Mouse (Mus musculus) MEL (cell line): ENCODE measurements around the gene Fah. TPM values are rescaled to one million over a fixed set of nuclear protein-coding genes. Genes with fewer than 3 reads are reported as not detected.

Experiments
- DNase-seq: peaks from one replicate; pipeline ENCODE4 v3.0.0; 2011; ENCODE audit warnings: low read depth, low spot score
- H3K27ac ChIP-seq: 2 replicates; pipeline ENCODE4 v1.5.1; 2012; ENCODE audit warnings: low read depth, mild to moderate bottlenecking, control low read depth, low read length, moderate library complexity; ENCODE audit not compliant: control insufficient read depth
- H3K27me3 ChIP-seq, 2 experiments: fragments of 150-350 bp in 1 of 2; sonication (generic) in 1 of 2; 2 replicates each; pipeline ENCODE4 v1.6.1; 2012; ENCODE audit warnings: low read length in 2 of 2, mild to moderate bottlenecking in 2 of 2, improper control_type of control experiment in 1 of 2, moderate library complexity in 1 of 2; ENCODE audit not compliant: insufficient read depth in 2 of 2, control insufficient read depth in 1 of 2
- H3K36me3 ChIP-seq, 2 experiments: 2 replicates each; pipeline ENCODE4 v1.6.1; 2012 to 2014; ENCODE audit warnings: low read length in 2 of 2, improper control_type of control experiment in 1 of 2, inconsistent platforms in 1 of 2, mild to moderate bottlenecking in 1 of 2; ENCODE audit not compliant: insufficient read depth in 2 of 2, control insufficient read depth in 1 of 2
- H3K4me1 ChIP-seq, 2 experiments: fragments of 150-350 bp in 1 of 2; sonication (generic) in 1 of 2; 2 replicates each; pipeline ENCODE4 v1.6.1; 2012; ENCODE audit warnings: low read length in 2 of 2, improper control_type of control experiment in 1 of 2, mild to moderate bottlenecking in 1 of 2; ENCODE audit not compliant: insufficient read depth in 2 of 2, control insufficient read depth in 1 of 2
- H3K4me3 ChIP-seq, 2 experiments: fragments of 150-350 bp in 1 of 2; sonication (generic) in 1 of 2; 2 replicates each; pipeline ENCODE4 v1.5.1; 2012; ENCODE audit warnings: low read depth in 2 of 2, low read length in 2 of 2, mild to moderate bottlenecking in 2 of 2, moderate library complexity in 2 of 2, control low read depth in 1 of 2, improper control_type of control experiment in 1 of 2; ENCODE audit not compliant: control insufficient read depth in 1 of 2, insufficient read depth in 1 of 2
- H3K79me2 ChIP-seq: 2 replicates; pipeline ENCODE4 v1.6.1; 2012; ENCODE audit warnings: mild to moderate bottlenecking, low read length, moderate library complexity; ENCODE audit not compliant: control insufficient read depth, poor library complexity, insufficient read depth
- H3K9ac ChIP-seq: 2 replicates; pipeline ENCODE4 v1.6.1; 2012; ENCODE audit warnings: low read depth, mild to moderate bottlenecking, control low read depth, low read length, moderate library complexity; ENCODE audit not compliant: control insufficient read depth, poor library complexity, severe bottlenecking
- H3K9me3 ChIP-seq: fragments of 150-350 bp; sonication (generic); replicated peaks from 2 replicates; pipeline ENCODE4 v1.6.1; 2012; ENCODE audit warnings: mild to moderate bottlenecking, low read length, improper control_type of control experiment, moderate library complexity; ENCODE audit not compliant: insufficient read depth
- BHLHE40 ChIP-seq: IDR thresholded peaks from 2 replicates; pipeline ENCODE4 v1.6.1; 2012; ENCODE audit warnings: low read depth, mild to moderate bottlenecking, inconsistent platforms, low read length, improper control_type of control experiment, borderline replicate concordance
- CHD2 ChIP-seq: IDR thresholded peaks from 2 replicates; pipeline ENCODE4 v1.6.1; 2011; ENCODE audit warnings: low read length, improper control_type of control experiment
- ETS1 ChIP-seq: IDR thresholded peaks from 2 replicates; pipeline ENCODE4 v1.6.1; 2012; ENCODE audit warnings: low read depth, mild to moderate bottlenecking, inconsistent platforms, low read length, improper control_type of control experiment, moderate library complexity
- GABPA ChIP-seq: IDR thresholded peaks from 2 replicates; pipeline ENCODE4 v1.6.1; 2012; ENCODE audit warnings: low read depth, mild to moderate bottlenecking, inconsistent platforms, low read length, improper control_type of control experiment, moderate library complexity
- KAT2A ChIP-seq: conservative IDR thresholded peaks from 2 replicates; pipeline ENCODE4 v1.6.1; 2012; ENCODE audit warnings: low read depth, low read length, improper control_type of control experiment, inconsistent platforms
- MAFK ChIP-seq: IDR thresholded peaks from 2 replicates; pipeline ENCODE4 v1.6.1; 2011; ENCODE audit warnings: low read depth, mild to moderate bottlenecking, low read length, improper control_type of control experiment, borderline replicate concordance
- MAX ChIP-seq: IDR thresholded peaks from 2 replicates; pipeline ENCODE4 v1.6.1; 2011; ENCODE audit warnings: low read length, improper control_type of control experiment
- MAZ ChIP-seq: IDR thresholded peaks from 2 replicates; pipeline ENCODE4 v1.6.1; 2012; ENCODE audit warnings: low read depth, mild to moderate bottlenecking, inconsistent platforms, low read length, improper control_type of control experiment
- MEF2A ChIP-seq: IDR thresholded peaks from 2 replicates; pipeline ENCODE4 v1.6.1; 2014; ENCODE audit warnings: low read depth, mild to moderate bottlenecking, inconsistent platforms, low read length, improper control_type of control experiment; ENCODE audit not compliant: poor library complexity, insufficient replicate concordance, severe bottlenecking; ENCODE audit errors: extremely low read depth
- MXI1 ChIP-seq: IDR thresholded peaks from 2 replicates; pipeline ENCODE4 v1.6.1; 2011; ENCODE audit warnings: mild to moderate bottlenecking, low read depth, low read length, improper control_type of control experiment
- MYB ChIP-seq: IDR thresholded peaks from 2 replicates; pipeline ENCODE4 v1.6.1; 2011; ENCODE audit warnings: mild to moderate bottlenecking, low read depth, low read length, improper control_type of control experiment
- MYC ChIP-seq: IDR thresholded peaks from 2 replicates; pipeline ENCODE4 v1.6.1; 2011; ENCODE audit warnings: low read depth, mild to moderate bottlenecking, low read length, improper control_type of control experiment, moderate library complexity
- NRF1 ChIP-seq: IDR thresholded peaks from 2 replicates; pipeline ENCODE4 v1.6.1; 2014; ENCODE audit warnings: low read depth, mild to moderate bottlenecking, inconsistent platforms, low read length, improper control_type of control experiment, moderate library complexity; ENCODE audit not compliant: poor library complexity, insufficient read depth, severe bottlenecking
- POLR2A ChIP-seq, 2 experiments: IDR thresholded peaks; 2 replicates each; pipeline ENCODE4 v1.6.1; 2011 to 2012; ENCODE audit warnings: low read length in 2 of 2, mild to moderate bottlenecking in 2 of 2, control low read depth in 1 of 2, improper control_type of control experiment in 1 of 2, low read depth in 1 of 2, moderate library complexity in 1 of 2; ENCODE audit not compliant: control insufficient read depth in 1 of 2, insufficient read depth in 1 of 2, poor library complexity in 1 of 2
- POLR2AphosphoS2 ChIP-seq: IDR thresholded peaks from 2 replicates; pipeline ENCODE4 v1.6.1; 2011; ENCODE audit warnings: low read length, improper control_type of control experiment
- POLR2AphosphoS5 ChIP-seq: IDR thresholded peaks from 2 replicates; pipeline ENCODE4 v1.6.1; 2012; ENCODE audit warnings: low read depth, borderline replicate concordance, mild to moderate bottlenecking, inconsistent platforms, low read length, moderate library complexity, mixed read lengths
- SIN3A ChIP-seq: IDR thresholded peaks from 2 replicates; pipeline ENCODE4 v1.6.1; 2012; ENCODE audit warnings: low read length, improper control_type of control experiment, inconsistent platforms
- UBTF ChIP-seq: IDR thresholded peaks from 2 replicates; pipeline ENCODE4 v1.6.1; 2012; ENCODE audit warnings: low read depth, mild to moderate bottlenecking, inconsistent platforms, low read length, improper control_type of control experiment, moderate library complexity, borderline replicate concordance; ENCODE audit not compliant: insufficient read depth
- ZC3H11A ChIP-seq: IDR thresholded peaks from 2 replicates; pipeline ENCODE4 v1.6.1; 2012; ENCODE audit warnings: low read depth, mild to moderate bottlenecking, inconsistent platforms, low read length, improper control_type of control experiment
- ZMIZ1 ChIP-seq: IDR thresholded peaks from 2 replicates; pipeline ENCODE4 v1.6.1; 2012; ENCODE audit warnings: low read depth, mild to moderate bottlenecking, inconsistent platforms, low read length, improper control_type of control experiment, moderate library complexity
- ZNF384 ChIP-seq: IDR thresholded peaks from 2 replicates; pipeline ENCODE4 v1.6.1; 2012; ENCODE audit warnings: low read depth, mild to moderate bottlenecking, inconsistent platforms, low read length, improper control_type of control experiment
- polyA plus RNA-seq, 2 experiments: library from polyadenylated mRNA; stranded (reverse) in 1 of 2; unstranded in 1 of 2; fragments of >175 nt in 1 of 2; fragments of >200 nt in 1 of 2; gene quantifications; 2 replicates each; pipeline versions ENCODE4 v1.2.1 to v1.2.4; 2012; ENCODE audit warnings: low replicate concordance in 2 of 2, low read depth in 1 of 2; ENCODE audit not compliant: insufficient read length in 2 of 2, insufficient read depth in 1 of 2, missing spikeins in 1 of 2
- total RNA-seq: library from RNA; depleted of rRNA; stranded (reverse); fragments of 300-350 nt; gene quantifications from 2 replicates; pipeline ENCODE4 v1.2.3, GENCODE M21; 2012

Gene Fah
- total and polyA plus RNA-seq, 3 experiments: not detected

DNA sequence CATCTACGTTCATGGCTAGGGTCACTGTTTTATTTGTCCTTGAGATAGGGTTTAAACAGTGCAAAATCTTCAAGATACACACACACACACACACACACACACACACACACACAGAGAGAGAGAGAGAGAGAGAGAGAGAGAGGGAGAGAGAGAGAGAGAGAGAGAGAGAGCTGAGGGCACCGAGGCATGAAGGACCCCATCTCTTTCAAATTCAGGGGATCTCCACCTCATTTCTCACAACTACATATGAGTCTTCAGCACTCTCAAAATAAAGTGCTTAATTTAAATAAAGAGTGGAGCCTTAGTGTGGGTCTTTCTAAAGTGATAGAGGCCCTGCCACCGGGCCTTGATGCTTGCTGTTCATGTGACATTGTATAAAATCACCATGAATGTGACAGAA, 10.5 kb downstream of the Fah start:
- H3K9ac ChIP-seq: no peak overlapping the region
- no peak for DNase-seq
- peaks cover 0 to 3% of the 10 kb centered on the region in 2 experiments; a peak in 1 of 4 replicates for H3K36me3 ChIP-seq
- no peaks in the 10 kb centered on the region for H3K79me2 ChIP-seq
- no peaks in the 10 kb centered on the region for H3K9me3 ChIP-seq
- H3K4me3 ChIP-seq: no peak overlapping the region
- no peak for TF ChIP-seq ETS1
- no peak for TF ChIP-seq MAZ
- TF ChIP-seq MXI1: no peak
- no peak for TF ChIP-seq MYB
- no peak for TF ChIP-seq ZMIZ1
- TF ChIP-seq POLR2AphosphoS2: no peak
- TF ChIP-seq BHLHE40: no peak
- TF ChIP-seq MYC: no peak
- TF ChIP-seq MEF2A: no peak
- TF ChIP-seq CHD2: no peak
- no peak for TF ChIP-seq GABPA
- no peak for TF ChIP-seq POLR2AphosphoS5
- no peak for TF ChIP-seq ZC3H11A
- no peak for TF ChIP-seq KAT2A
- H3K27me3 ChIP-seq: no peaks in the 10 kb centered on the region
- peaks cover 0 to 6% of the 10 kb centered on the region in 2 experiments; a peak in 1 of 4 replicates for H3K4me1 ChIP-seq
- no peak overlapping the region for H3K27ac ChIP-seq

- H3K9ac ChIP-seq: 0 out of 2 replicates have a peak overlapping the region, but pooled peaks have one; percentile 24
- no peak for DNase-seq
- no peaks in the 10 kb centered on the region; a peak in 1 of 4 replicates for H3K27me3 ChIP-seq
- peaks cover 0 to 6% of the 10 kb centered on the region in 2 experiments; a peak in 1 of 4 replicates for H3K4me1 ChIP-seq
- 0 out of 4 replicates have a peak overlapping the region, but pooled peaks of 1 of the 2 experiments have one; percentile 19 for H3K4me3 ChIP-seq
- no peak for TF ChIP-seq NRF1
- no peak for TF ChIP-seq MEF2A
- TF ChIP-seq UBTF: no peak
- TF ChIP-seq MAX: no peak
- no peak for TF ChIP-seq MAZ
- TF ChIP-seq BHLHE40: no peak
- TF ChIP-seq ZC3H11A: no peak
- TF ChIP-seq MXI1: no peak
- TF ChIP-seq ZNF384: no peak
- TF ChIP-seq MAFK: no peak
- no peak for TF ChIP-seq POLR2AphosphoS5
- no peak for TF ChIP-seq SIN3A
- no peak for TF ChIP-seq ETS1
- no peak for TF ChIP-seq GABPA
- TF ChIP-seq MYB: no peak
- TF ChIP-seq POLR2A (IDR thresholded peaks at IDR 0.05; ENCODE audit: control insufficient read depth in 1 of 2, insufficient read depth in 1 of 2, low read depth in 1 of 2, low read length in 2 of 2, poor library complexity in 1 of 2): no peak
- TF ChIP-seq, all 39 proteins: peak for 0
- H3K9me3 ChIP-seq: no peaks in the 10 kb centered on the region
- H3K27ac ChIP-seq: no peak overlapping the region
- H3K79me2 ChIP-seq: no peaks in the 10 kb centered on the region
- peaks cover 0 to 3% of the 10 kb centered on the region in 2 experiments; a peak in 1 of 4 replicates for H3K36me3 ChIP-seq
Measured at GRCm38 (mm10) chr7:84594917-84595303, 11.6 kb downstream of the Fah start.
